Mouse (Mus musculus): ENCODE results near the gene Depp1.

The Depp1 gene

GRCm38 (mm10) chr6:116651437-116652118 lies 1.2 kb downstream of the Depp1 start:
- no peak for DNase-seq

- no peak for DNase-seq
Observed at GRCm38 (mm10) chr6:116653191-116653590, 2.8 kb downstream of the Depp1 start.

- peak; percentile 74 for DNase-seq
Observed at GRCm38 (mm10) chr6:116653684-116654454, 3.5 kb downstream of the Depp1 start.

GRCm38 (mm10) chr6:116663364-116663763 lies 13.0 kb downstream of the Depp1 start:
- DNase-seq: no peak

GRCm38 (mm10) chr6:116664031-116664430 lies 13.6 kb downstream of the Depp1 start:
- no peak for DNase-seq

- no peak for DNase-seq
Observed at GRCm38 (mm10) chr6:116664830-116665229, 14.4 kb downstream of the Depp1 start.

- no peak for DNase-seq
Observed at GRCm38 (mm10) chr6:116666085-116666750, 15.8 kb downstream of the Depp1 start.

- no peak for DNase-seq
Observed at GRCm38 (mm10) chr6:116666892-116667291, 16.5 kb downstream of the Depp1 start.

GRCm38 (mm10) chr6:116667382-116667781 lies 17.0 kb downstream of the Depp1 start:
- no peak for DNase-seq

GRCm38 (mm10) chr6:116668682-116669470 lies 18.5 kb downstream of the Depp1 start:
- DNase-seq: no peak

GRCm38 (mm10) chr6:116670144-116670543 lies 19.7 kb downstream of the Depp1 start:
- DNase-seq: no peak

GRCm38 (mm10) chr6:116671031-116671430 lies 20.6 kb downstream of the Depp1 start:
- no peak for DNase-seq

- DNase-seq: no peak
Observed at GRCm38 (mm10) chr6:116671768-116672167, 21.4 kb downstream of the Depp1 start.

- DNase-seq: no peak
Observed at GRCm38 (mm10) chr6:116672349-116672748, 21.9 kb downstream of the Depp1 start.

GRCm38 (mm10) chr6:116673471-116674282 lies 23.3 kb downstream of the Depp1 start, which contains the start of gene Rassf4:
Rassf4 (minus strand) TSS chr6:116673952.
- DNase-seq: peak; percentile 56

- no peak for DNase-seq
Observed at GRCm38 (mm10) chr6:116674283-116674886, 24.0 kb downstream of the Depp1 start.

- no peak for DNase-seq
Observed at GRCm38 (mm10) chr6:116676355-116676913, 26.0 kb downstream of the Depp1 start.

GRCm38 (mm10) chr6:116677321-116677720 lies 26.9 kb downstream of the Depp1 start:
- DNase-seq: no peak

GRCm38 (mm10) chr6:116679563-116680288 lies 29.3 kb downstream of the Depp1 start:
- no peak for DNase-seq

GRCm38 (mm10) chr6:116682317-116682716 lies 31.9 kb downstream of the Depp1 start:
- no peak for DNase-seq

Data from right cerebral cortex, postnatal 4 days (tissue).